Mouse (Mus musculus) hindbrain, embryonic 10.5 days (tissue): ENCODE measurements around the gene Tmbim6. TPM values are rescaled to one million over a fixed set of nuclear protein-coding genes. Genes with fewer than 3 reads are reported as not detected.

Source experiments
- DNase-seq: peaks from one replicate; pipeline ENCODE4 v3.0.0-alpha.2; 2017; ENCODE audit warnings: low spot score
- H3K27ac ChIP-seq: fragments of 300-500 bp; sonication (generic); 2 replicates; pipeline ENCODE4 v1.5.1; 2016; ENCODE audit warnings: mild to moderate bottlenecking, moderate library complexity
- H3K27me3 ChIP-seq: fragments of 300-500 bp; sonication (generic); 2 replicates; pipeline ENCODE4 v1.6.1; 2016; ENCODE audit warnings: mild to moderate bottlenecking; ENCODE audit not compliant: poor library complexity, insufficient read depth, severe bottlenecking
- H3K36me3 ChIP-seq: fragments of 300-500 bp; sonication (generic); 2 replicates; pipeline ENCODE4 v1.6.1; 2016; ENCODE audit warnings: mild to moderate bottlenecking, moderate library complexity
- H3K4me1 ChIP-seq: fragments of 300-500 bp; sonication (generic); replicated peaks from 2 replicates; pipeline ENCODE4 v1.6.1; 2016; ENCODE audit warnings: mild to moderate bottlenecking
- H3K4me3 ChIP-seq: fragments of 300-500 bp; sonication (generic); 2 replicates; pipeline ENCODE4 v1.5.1; 2016; ENCODE audit warnings: mild to moderate bottlenecking, moderate library complexity
- H3K9me3 ChIP-seq: fragments of 300-500 bp; sonication (generic); 2 replicates; pipeline ENCODE4 v1.6.1; 2016; ENCODE audit warnings: mild to moderate bottlenecking, moderate library complexity
- WGBS: fragments of 180-500 bp; shearing (Covaris S2); methylation state at CpG from one replicate; pipeline ENCODE4 v1.1.7; 2016; 5-methylcytosine and 5-hydroxymethylcytosine counted together
- polyA plus RNA-seq: library from polyadenylated mRNA; unstranded; fragments of >200 nt; fragmentation: Nextera tagmentation; extraction: Ambion mirVana; gene quantifications from 2 replicates; pipeline ENCODE4 v1.2.1, GENCODE M21; 2016

Tmbim6 gene
- polyA plus RNA-seq, 1 experiment from 2014 or later = 284 TPM

- Histone ChIP-seq H3K4me1 (peaks cover 33% of the 10 kb centered on the region), H3K4me3 (no peak overlapping the region), H3K27ac (no peak overlapping the region), H3K36me3 (no peaks in the 10 kb centered on the region), H3K9me3 (no peaks in the 10 kb centered on the region), H3K27me3 (no peaks in the 10 kb centered on the region)
- DNase-seq = no peak
- WGBS = 74% methylated on average over 7 of the region's 7 CpGs
These were observed 1.9 kb upstream of the Tmbim6 start for GRCm38 (mm10) chr15:99390472-99391401.

- peaks cover 45% of the 10 kb centered on the region for H3K4me1 ChIP-seq
- H3K4me3 ChIP-seq = peak overlapping the region; percentile 76
- H3K27me3 ChIP-seq = no peaks in the 10 kb centered on the region
- no peak for DNase-seq
- H3K27ac ChIP-seq = peak overlapping the region; percentile 95
- no peaks in the 10 kb centered on the region for H3K9me3 ChIP-seq
- no peaks in the 10 kb centered on the region for H3K36me3 ChIP-seq
- WGBS = 86% methylated on average over 6 of the region's 6 CpGs
These were observed 707 bp upstream of the Tmbim6 start for GRCm38 (mm10) chr15:99391975-99392374.

- H3K4me3 ChIP-seq = peak overlapping the region; percentile 76
These were observed 937 bp downstream of the Tmbim6 start for GRCm38 (mm10) chr15:99393386-99394252.

GRCm38 (mm10) chr15:99396462-99396861, 3.8 kb downstream of the Tmbim6 start:
- peaks cover 61% of the 10 kb centered on the region for H3K4me1 ChIP-seq
- H3K27ac ChIP-seq = no peak overlapping the region
- no peak overlapping the region for H3K4me3 ChIP-seq
- H3K27me3 ChIP-seq = no peaks in the 10 kb centered on the region
- H3K9me3 ChIP-seq = no peaks in the 10 kb centered on the region
- 83% methylated on average over 1 of the region's 1 CpGs for WGBS
- peaks cover 17% of the 10 kb centered on the region for H3K36me3 ChIP-seq
- no peak for DNase-seq

More at GRCm38 (mm10) chr15:99393386-99394252, 937 bp downstream of the Tmbim6 start:
- Histone ChIP-seq H3K36me3 (no peaks in the 10 kb centered on the region), H3K9me3 (no peaks in the 10 kb centered on the region), H3K4me1 (peaks cover 53% of the 10 kb centered on the region), H3K27me3 (no peaks in the 10 kb centered on the region), H3K27ac (peak overlapping the region; percentile 95)
- no peak for DNase-seq
- 13% methylated on average over 24 of the region's 24 CpGs for WGBS

GRCm38 (mm10) chr15:99396875-99397274, 4.2 kb downstream of the Tmbim6 start:
- no peak for DNase-seq
- Histone ChIP-seq H3K36me3 (peaks cover 20% of the 10 kb centered on the region), H3K27ac (no peak overlapping the region), H3K9me3 (no peaks in the 10 kb centered on the region), H3K4me3 (no peak overlapping the region), H3K4me1 (peaks cover 57% of the 10 kb centered on the region), H3K27me3 (no peaks in the 10 kb centered on the region)
- 83% methylated on average over 4 of the region's 4 CpGs for WGBS

- H3K4me3 ChIP-seq = no peak overlapping the region
- H3K4me1 ChIP-seq = peaks cover 51% of the 10 kb centered on the region
- H3K27ac ChIP-seq = no peak overlapping the region
- WGBS = 96% methylated on average over 2 of the region's 2 CpGs
- no peak for DNase-seq
- H3K36me3 ChIP-seq = peaks cover 28% of the 10 kb centered on the region
- H3K9me3 ChIP-seq = no peaks in the 10 kb centered on the region
- H3K27me3 ChIP-seq = no peaks in the 10 kb centered on the region
These were observed 4.9 kb downstream of the Tmbim6 start for GRCm38 (mm10) chr15:99397622-99398021.

- Histone ChIP-seq H3K27me3 (no peaks in the 10 kb centered on the region), H3K9me3 (no peaks in the 10 kb centered on the region), H3K4me3 (no peak overlapping the region), H3K36me3 (peaks cover 48% of the 10 kb centered on the region), H3K4me1 (peaks cover 38% of the 10 kb centered on the region), H3K27ac (no peak overlapping the region)
- 79% methylated on average over 15 of the region's 15 CpGs for WGBS
- no peak for DNase-seq
These were observed 7.0 kb downstream of the Tmbim6 start for GRCm38 (mm10) chr15:99399503-99400245.

GRCm38 (mm10) chr15:99400602-99401001, 7.9 kb downstream of the Tmbim6 start:
- DNase-seq = no peak

GRCm38 (mm10) chr15:99403159-99403889, 10.6 kb downstream of the Tmbim6 start:
- Histone ChIP-seq H3K27ac (no peak overlapping the region), H3K27me3 (no peaks in the 10 kb centered on the region), H3K36me3 (peaks cover 85% of the 10 kb centered on the region), H3K4me1 (peaks cover 11% of the 10 kb centered on the region), H3K4me3 (no peak overlapping the region), H3K9me3 (no peaks in the 10 kb centered on the region)
- no peak for DNase-seq
- 95% methylated on average over 12 of the region's 12 CpGs for WGBS

More at GRCm38 (mm10) chr15:99400602-99401001, 7.9 kb downstream of the Tmbim6 start:
- Histone ChIP-seq H3K36me3 (peaks cover 58% of the 10 kb centered on the region), H3K4me3 (no peak overlapping the region), H3K27me3 (no peaks in the 10 kb centered on the region), H3K9me3 (no peaks in the 10 kb centered on the region), H3K27ac (no peak overlapping the region), H3K4me1 (peaks cover 29% of the 10 kb centered on the region)
- WGBS = 92% methylated on average over 6 of the region's 6 CpGs

GRCm38 (mm10) chr15:99405150-99405549, 12.5 kb downstream of the Tmbim6 start:
- Histone ChIP-seq H3K9me3 (no peaks in the 10 kb centered on the region), H3K27me3 (no peaks in the 10 kb centered on the region), H3K4me1 (no peaks in the 10 kb centered on the region), H3K27ac (no peak overlapping the region), H3K4me3 (no peak overlapping the region), H3K36me3 (peaks cover 95% of the 10 kb centered on the region)
- WGBS = 94% methylated on average over 9 of the region's 9 CpGs
- DNase-seq = no peak

GRCm38 (mm10) chr15:99406986-99407570, 14.4 kb downstream of the Tmbim6 start:
- no peak overlapping the region for H3K4me3 ChIP-seq
- H3K27ac ChIP-seq = no peak overlapping the region
- no peaks in the 10 kb centered on the region for H3K27me3 ChIP-seq
- WGBS = 90% methylated on average over 15 of the region's 15 CpGs
- peaks cover 86% of the 10 kb centered on the region for H3K36me3 ChIP-seq
- no peak for DNase-seq
- H3K9me3 ChIP-seq = no peaks in the 10 kb centered on the region
- H3K4me1 ChIP-seq = no peaks in the 10 kb centered on the region
